Mouse (Mus musculus): ENCODE data around the gene Phf7. TPM values are rescaled to one million over a fixed set of nuclear protein-coding genes. Genes with fewer than 3 reads are reported as not detected.

Phf7 gene
- polyA plus RNA-seq (2015; fragmentation: Nextera tagmentation; extraction: Ambion mirVana) = 10.6 and 11.9 TPM in 2 replicates

DNA sequence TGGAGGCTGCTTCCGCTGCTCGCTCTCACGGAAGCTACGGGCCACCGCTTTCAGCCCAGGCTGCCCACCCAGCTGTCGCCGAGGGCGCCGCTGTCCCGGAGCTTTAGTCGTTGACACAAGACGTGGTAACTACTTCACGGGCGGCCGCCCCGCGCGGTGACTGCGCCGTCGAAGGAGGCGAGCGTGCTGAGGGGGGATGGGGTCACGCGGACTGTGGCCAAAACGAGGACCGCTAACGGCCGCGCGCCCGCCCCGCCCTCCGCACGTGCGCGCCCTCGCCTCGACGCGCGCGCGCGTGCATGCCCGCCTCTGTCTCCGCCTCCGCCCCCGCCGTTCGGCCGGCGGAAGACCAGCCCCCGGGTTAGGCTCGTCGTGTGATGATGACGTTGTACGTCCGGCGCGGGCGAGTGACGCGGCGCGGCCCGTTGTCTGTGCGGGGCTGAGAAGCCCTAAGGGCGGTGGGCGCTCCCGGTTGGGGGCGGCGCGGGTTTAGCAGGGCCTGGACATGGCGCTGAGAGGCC is at the start of gene Phf7, which contains the start of gene Bap1:
Gene Phf7 (minus strand): TSS at position 234 of the 521 bp plus-strand sequence.
Gene Bap1 (plus strand): TSS at position 367 of the 521 bp plus-strand sequence.
- peak within 1 kb of the TSS; percentile 93 for H3K27ac ChIP-seq
- H3K4me2 ChIP-seq (replicated peaks) = peak within 1 kb of the TSS; percentile 74
- H3K9me3 ChIP-seq = no peaks in the 10 kb centered on the region
- H3K4me1 ChIP-seq (replicated peaks) = peaks cover 12% of the 10 kb centered on the region
- peak; percentile 96 for ATAC-seq
- H3K36me3 ChIP-seq = peaks cover 26% of the 10 kb centered on the region
- peak within 1 kb of the TSS; percentile 88 for H3K4me3 ChIP-seq (replicated peaks)
- under 1% methylated on average over 75 of the region's 75 CpGs for WGBS
- no peaks in the 10 kb centered on the region for H3K27me3 ChIP-seq (replicated peaks)
- H3K9ac ChIP-seq = peak within 1 kb of the TSS; percentile 98

- Histone ChIP-seq H3K4me1 (replicated peaks) (no peaks in the 10 kb centered on the region), H3K9me3 (no peaks in the 10 kb centered on the region), H3K4me2 (replicated peaks) (no peak overlapping the region), H3K4me3 (replicated peaks) (no peak overlapping the region), H3K9ac (no peak overlapping the region), H3K36me3 (no peaks in the 10 kb centered on the region), H3K27me3 (replicated peaks) (no peaks in the 10 kb centered on the region), H3K27ac (no peak overlapping the region)
- no peak for ATAC-seq
- WGBS = 80% methylated on average over 8 of the region's 8 CpGs
These were observed 34.6 kb upstream of the Phf7 start for GRCm38 (mm10) chr14:31285728-31286127.

- 25% methylated on average over 7 of the region's 7 CpGs for WGBS
- Histone ChIP-seq H3K4me3 (replicated peaks) (no peak overlapping the region), H3K27me3 (replicated peaks) (no peaks in the 10 kb centered on the region), H3K9ac (no peak overlapping the region), H3K4me1 (replicated peaks) (peaks cover 10% of the 10 kb centered on the region; the same call in 1 of the 2 replicates), H3K4me2 (replicated peaks) (no peak overlapping the region), H3K27ac (no peak overlapping the region), H3K9me3 (no peaks in the 10 kb centered on the region), H3K36me3 (no peaks in the 10 kb centered on the region)
- 0 out of 2 replicates have a peak, but pooled peaks have one; percentile 55 for ATAC-seq
These were observed 21.0 kb upstream of the Phf7 start for GRCm38 (mm10) chr14:31272164-31272563.

DNA sequence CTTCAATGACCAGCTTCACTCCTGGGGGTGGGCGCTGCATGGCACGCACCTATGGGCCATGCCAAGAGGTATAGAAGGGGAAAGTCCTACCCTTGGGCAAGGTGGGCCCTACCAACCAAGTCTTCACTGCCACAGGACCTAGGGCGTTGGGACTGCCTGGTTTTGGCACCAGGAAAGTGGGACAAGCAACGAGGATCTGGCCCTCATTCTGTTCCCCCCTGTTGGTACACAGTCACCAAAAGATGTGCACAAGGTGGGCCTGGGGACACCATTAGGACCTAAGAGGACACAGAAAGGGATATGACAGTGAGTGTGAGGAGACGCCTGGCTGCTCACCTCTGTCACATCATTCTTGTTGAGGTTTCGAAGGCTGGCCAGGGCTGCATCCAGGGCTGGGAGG is 20.0 kb upstream of the Phf7 start:
- ATAC-seq = no peak
- no peaks in the 10 kb centered on the region for H3K27me3 ChIP-seq (replicated peaks)
- 89% methylated on average over 6 of the region's 6 CpGs for WGBS

GRCm38 (mm10) chr14:31269456-31270100 is 18.5 kb upstream of the Phf7 start:
- H3K27ac ChIP-seq = no peak overlapping the region
- H3K4me3 ChIP-seq (replicated peaks) = peak overlapping the region; percentile 35
- 14% methylated on average over 28 of the region's 28 CpGs for WGBS
- peak; percentile 87 for ATAC-seq
- peak overlapping the region; percentile 71 for H3K4me2 ChIP-seq (replicated peaks)
- H3K4me1 ChIP-seq (replicated peaks) = peaks cover 10% of the 10 kb centered on the region; the same call in 1 of the 2 replicates
- no peaks in the 10 kb centered on the region for H3K9me3 ChIP-seq
- no peaks in the 10 kb centered on the region for H3K36me3 ChIP-seq
- no peaks in the 10 kb centered on the region for H3K27me3 ChIP-seq (replicated peaks)
- H3K9ac ChIP-seq = peak overlapping the region; percentile 44

More for the DNA sequence above, 20.0 kb upstream of the Phf7 start:
- Histone ChIP-seq H3K9me3 (no peaks in the 10 kb centered on the region), H3K27ac (no peak overlapping the region), H3K4me1 (replicated peaks) (peaks cover 10% of the 10 kb centered on the region; the same call in 1 of the 2 replicates), H3K4me2 (replicated peaks) (no peak overlapping the region), H3K36me3 (no peaks in the 10 kb centered on the region), H3K4me3 (replicated peaks) (no peak overlapping the region), H3K9ac (no peak overlapping the region)

- no peaks in the 10 kb centered on the region for H3K27me3 ChIP-seq (replicated peaks)
- peak overlapping the region; percentile 71 for H3K4me2 ChIP-seq (replicated peaks)
- H3K36me3 ChIP-seq = no peaks in the 10 kb centered on the region
- no peak overlapping the region for H3K4me3 ChIP-seq (replicated peaks)
- H3K9ac ChIP-seq = peak overlapping the region; percentile 44; the same call in 1 of the 2 replicates
- no peak for ATAC-seq
- 74% methylated on average over 9 of the region's 9 CpGs for WGBS
- H3K4me1 ChIP-seq (replicated peaks) = peaks cover 10% of the 10 kb centered on the region; the same call in 1 of the 2 replicates
- H3K9me3 ChIP-seq = no peaks in the 10 kb centered on the region
- no peak overlapping the region for H3K27ac ChIP-seq
These were observed 17.3 kb upstream of the Phf7 start for GRCm38 (mm10) chr14:31268301-31269001.

GRCm38 (mm10) chr14:31267649-31268048 is 16.5 kb upstream of the Phf7 start:
- no peak overlapping the region for H3K4me3 ChIP-seq (replicated peaks)
- H3K36me3 ChIP-seq = no peaks in the 10 kb centered on the region
- peaks cover 10% of the 10 kb centered on the region; the same call in 1 of the 2 replicates for H3K4me1 ChIP-seq (replicated peaks)
- no peak overlapping the region for H3K27ac ChIP-seq
- H3K9ac ChIP-seq = no peak overlapping the region
- 89% methylated on average over 11 of the region's 11 CpGs for WGBS
- H3K27me3 ChIP-seq (replicated peaks) = no peaks in the 10 kb centered on the region
- ATAC-seq = no peak
- no peak overlapping the region for H3K4me2 ChIP-seq (replicated peaks)
- H3K9me3 ChIP-seq = no peaks in the 10 kb centered on the region

- Histone ChIP-seq H3K4me1 (replicated peaks) (no peaks in the 10 kb centered on the region), H3K9me3 (no peaks in the 10 kb centered on the region), H3K27me3 (replicated peaks) (no peaks in the 10 kb centered on the region), H3K27ac (no peak overlapping the region), H3K4me2 (replicated peaks) (no peak overlapping the region), H3K9ac (no peak overlapping the region), H3K36me3 (peaks cover 37% of the 10 kb centered on the region), H3K4me3 (replicated peaks) (no peak overlapping the region)
- ATAC-seq = no peak
- WGBS = 89% methylated on average over 9 of the region's 9 CpGs
These were observed 9.8 kb upstream of the Phf7 start for GRCm38 (mm10) chr14:31260932-31261331.

DNA sequence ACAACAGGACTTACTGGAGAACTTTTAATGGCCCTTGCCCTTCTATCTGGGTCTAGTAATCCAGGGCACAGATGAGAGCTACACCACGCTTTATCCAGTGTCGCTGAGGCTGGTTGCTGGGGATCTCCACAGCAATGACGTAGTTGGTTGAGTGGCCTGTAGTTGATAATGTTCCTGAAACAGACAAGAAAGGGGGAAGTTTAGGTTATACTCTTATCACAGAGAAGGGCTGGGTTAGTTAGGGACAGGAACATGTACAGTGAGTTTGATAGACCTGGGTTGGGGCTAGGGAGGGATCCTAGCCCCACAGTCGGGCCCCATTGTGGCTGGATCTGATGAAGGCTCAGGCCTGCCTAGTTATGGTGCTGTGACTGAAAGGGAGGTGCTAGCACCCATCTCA is 9.3 kb upstream of the Phf7 start:
- H3K27me3 ChIP-seq (replicated peaks) = no peaks in the 10 kb centered on the region
- no peak overlapping the region for H3K4me3 ChIP-seq (replicated peaks)
- no peak overlapping the region for H3K4me2 ChIP-seq (replicated peaks)
- 91% methylated on average over 4 of the region's 4 CpGs for WGBS
- ATAC-seq = peak; percentile 56; the same call in 1 of the 2 replicates
- H3K9me3 ChIP-seq = no peaks in the 10 kb centered on the region
- H3K9ac ChIP-seq = no peak overlapping the region
- H3K36me3 ChIP-seq = peaks cover 43% of the 10 kb centered on the region
- H3K4me1 ChIP-seq (replicated peaks) = no peaks in the 10 kb centered on the region
- no peak overlapping the region for H3K27ac ChIP-seq

DNA sequence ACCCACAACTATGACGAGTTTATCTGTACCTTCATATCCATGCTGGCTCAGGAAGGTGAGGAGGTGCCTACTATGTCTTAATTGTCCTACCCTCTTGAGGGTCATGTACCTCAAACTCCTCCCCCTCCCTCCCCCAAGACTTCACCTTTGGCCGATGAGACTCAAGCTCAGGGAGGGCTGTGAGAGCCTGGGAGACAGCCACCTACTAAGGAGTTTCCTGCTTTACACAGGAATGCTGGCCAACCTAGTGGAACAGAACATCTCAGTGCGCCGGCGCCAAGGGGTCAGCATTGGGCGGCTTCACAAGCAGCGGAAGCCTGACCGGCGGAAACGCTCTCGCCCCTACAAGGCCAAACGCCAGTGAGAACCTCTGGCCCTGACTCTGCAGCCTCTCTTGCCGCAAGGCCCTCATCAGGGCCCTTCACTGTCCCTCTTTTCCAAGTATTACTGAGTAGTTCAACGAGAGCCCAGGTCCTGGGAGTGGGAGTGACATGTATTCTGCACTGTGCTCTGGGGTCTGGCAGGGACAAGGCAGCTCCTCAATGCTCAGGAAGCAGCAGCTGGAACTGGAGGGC is 7.4 kb upstream of the Phf7 start:
- H3K9ac ChIP-seq = no peak overlapping the region
- no peak for ATAC-seq
- no peaks in the 10 kb centered on the region for H3K4me1 ChIP-seq (replicated peaks)
- no peak overlapping the region for H3K4me2 ChIP-seq (replicated peaks)
- H3K9me3 ChIP-seq = no peaks in the 10 kb centered on the region
- H3K4me3 ChIP-seq (replicated peaks) = no peak overlapping the region
- peaks cover 58% of the 10 kb centered on the region for H3K36me3 ChIP-seq
- no peaks in the 10 kb centered on the region for H3K27me3 ChIP-seq (replicated peaks)
- 94% methylated on average over 14 of the region's 14 CpGs for WGBS
- no peak overlapping the region for H3K27ac ChIP-seq

- peaks cover 12% of the 10 kb centered on the region for H3K4me1 ChIP-seq (replicated peaks)
- peaks cover 32% of the 10 kb centered on the region for H3K36me3 ChIP-seq
- no peaks in the 10 kb centered on the region for H3K27me3 ChIP-seq (replicated peaks)
- no peaks in the 10 kb centered on the region for H3K9me3 ChIP-seq
- peak overlapping the region; percentile 98 for H3K9ac ChIP-seq
- WGBS = 83% methylated on average over 5 of the region's 5 CpGs
- ATAC-seq = no peak
- peak overlapping the region; percentile 88 for H3K4me3 ChIP-seq (replicated peaks)
- peak overlapping the region; percentile 74 for H3K4me2 ChIP-seq (replicated peaks)
- no peak overlapping the region for H3K27ac ChIP-seq
These were observed 974 bp upstream of the Phf7 start for GRCm38 (mm10) chr14:31252091-31252490.

DNA sequence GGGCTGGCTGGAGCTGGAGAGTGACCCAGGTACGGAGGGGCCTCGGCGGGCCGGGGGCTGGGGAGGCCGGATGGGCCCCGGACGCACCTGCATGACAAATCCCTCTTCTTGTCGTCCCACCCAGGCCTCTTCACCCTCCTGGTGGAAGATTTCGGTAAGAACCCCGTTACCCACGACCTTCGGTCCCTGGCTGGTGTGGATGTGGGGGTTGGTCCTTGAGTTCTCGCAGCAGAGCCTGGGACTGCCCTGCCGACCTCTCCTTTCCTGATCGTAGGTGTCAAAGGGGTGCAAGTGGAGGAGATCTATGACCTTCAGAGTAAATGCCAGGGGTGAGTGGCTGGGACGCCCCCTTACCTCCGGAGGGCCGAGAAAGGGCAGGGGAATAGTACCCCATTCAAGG is 509 bp upstream of the Phf7 start:
- peaks cover 12% of the 10 kb centered on the region for H3K4me1 ChIP-seq (replicated peaks)
- H3K36me3 ChIP-seq = peaks cover 30% of the 10 kb centered on the region
- H3K27me3 ChIP-seq (replicated peaks) = no peaks in the 10 kb centered on the region
- WGBS = under 1% methylated on average over 18 of the region's 18 CpGs
- peak overlapping the region; percentile 98 for H3K9ac ChIP-seq
- no peak; the same call in 1 of the 2 replicates for ATAC-seq
- H3K4me3 ChIP-seq (replicated peaks) = peak overlapping the region; percentile 88
- H3K9me3 ChIP-seq = no peaks in the 10 kb centered on the region
- peak overlapping the region; percentile 57 for H3K27ac ChIP-seq
- peak overlapping the region; percentile 74 for H3K4me2 ChIP-seq (replicated peaks)
